Mouse (Mus musculus): Measurements from ENCODE around the gene Jazf1.

GRCm38 (mm10) chr6:53066978-53067377 lies 1.5 kb downstream of the Jazf1 start:
- TF ChIP-seq CTCF (IDR thresholded peaks at IDR 0.05; ENCODE audit: borderline replicate concordance, insufficient read depth, low read length) (no peak), POLR2A (IDR thresholded peaks at IDR 0.05; ENCODE audit: low read depth, low read length) (no peak)

Data from embryonic fibroblast, embryonic 13.5 days (primary cell).